Mouse (Mus musculus) liver, postnatal 0 days (tissue): ENCODE measurements around the gene Rpl38. TPM values are rescaled to one million over a fixed set of nuclear protein-coding genes. Genes with fewer than 3 reads are reported as not detected.

Source experiments
- ATAC-seq: fragments of 200-750 bp; cut with Nextera tagmentation; 2 replicates; pipeline ENCODE4 v1.8.0; 2017; ENCODE audit warnings: mild to moderate bottlenecking, moderate library complexity
- DNase-seq: peaks from one replicate; pipeline ENCODE4 v3.0.0-alpha.2; 2016
- H3K27ac ChIP-seq: fragments of 300-500 bp; sonication (generic); 2 replicates; pipeline ENCODE4 v1.5.1; 2014; ENCODE audit warnings: antibody characterized with exemption, moderate library complexity, mild to moderate bottlenecking, low read depth
- H3K27me3 ChIP-seq: fragments of 300-500 bp; sonication (generic); 2 replicates; pipeline ENCODE4 v1.6.1; 2014; ENCODE audit warnings: low read length, control low read depth, mixed read lengths; ENCODE audit not compliant: insufficient read depth
- H3K36me3 ChIP-seq: fragments of 300-500 bp; sonication (generic); replicated peaks from 2 replicates; pipeline ENCODE4 v1.6.1; 2014; ENCODE audit warnings: mild to moderate bottlenecking, control low read depth, low read length, moderate library complexity, mixed read lengths; ENCODE audit not compliant: insufficient read depth
- H3K4me1 ChIP-seq: fragments of 300-500 bp; sonication (generic); 2 replicates; pipeline ENCODE4 v1.6.1; 2014; ENCODE audit warnings: antibody characterized with exemption, mild to moderate bottlenecking, control low read depth; ENCODE audit not compliant: insufficient read depth
- H3K4me2 ChIP-seq: fragments of 300-500 bp; sonication (generic); 2 replicates; pipeline ENCODE4 v1.6.1; 2014; ENCODE audit warnings: low read depth, mild to moderate bottlenecking, low read length, moderate library complexity, mixed read lengths
- H3K4me3 ChIP-seq: fragments of 300-500 bp; sonication (generic); 2 replicates; pipeline ENCODE4 v1.5.1; 2014; ENCODE audit warnings: low read depth, low read length
- H3K9ac ChIP-seq: fragments of 300-500 bp; sonication (generic); replicated peaks from 2 replicates; pipeline ENCODE4 v1.6.1; 2014; ENCODE audit warnings: mild to moderate bottlenecking, moderate library complexity
- H3K9me3 ChIP-seq: fragments of 300-500 bp; sonication (generic); 2 replicates; pipeline ENCODE4 v1.6.1; 2016; ENCODE audit warnings: mild to moderate bottlenecking, control low read depth, low read length, mixed read lengths
- CTCF ChIP-seq: sonication (generic); IDR thresholded peaks from 2 replicates; pipeline ENCODE4 v1.5.1; 2016; ENCODE audit warnings: antibody characterized with exemption, low read depth
- EP300 ChIP-seq: IDR thresholded peaks from 2 replicates; pipeline ENCODE4 v1.6.1; 2016; ENCODE audit warnings: antibody characterized with exemption, low read depth, mild to moderate bottlenecking
- WGBS: fragments of 180-500 bp; shearing (Covaris S2); extraction: QIAGEN DNeasy Blood & Tissue Kit; methylation state at CpG from one replicate; pipeline ENCODE4 v1.1.7; 2014; ENCODE audit not compliant: insufficient replicate concordance; 5-methylcytosine and 5-hydroxymethylcytosine counted together
- polyA plus RNA-seq: library from polyadenylated mRNA; unstranded; fragments of >200 nt; fragmentation: Nextera tagmentation; extraction: Ambion mirVana; gene quantifications from 2 replicates; pipeline ENCODE4 v1.2.1, GENCODE M21; 2015

Gene Rpl38
- polyA plus RNA-seq, 1 experiment from 2014 or later = 837 TPM

GRCm38 (mm10) chr11:114691454-114692182 is 23.3 kb downstream of the Rpl38 start:
- TF ChIP-seq EP300 (no peak), CTCF (no peak)
- Histone ChIP-seq H3K36me3 (peaks cover 8% of the 10 kb centered on the region; the same call in 1 of the 2 replicates), H3K9me3 (no peaks in the 10 kb centered on the region), H3K4me2 (no peak overlapping the region), H3K27me3 (no peaks in the 10 kb centered on the region), H3K4me1 (no peaks in the 10 kb centered on the region), H3K9ac (no peak overlapping the region), H3K27ac (no peak overlapping the region), H3K4me3 (no peak overlapping the region)
- ATAC-seq = no peak
- 57% methylated on average over 6 of the region's 6 CpGs for WGBS
- no peak for DNase-seq

- H3K27ac ChIP-seq = no peak overlapping the region
- 62% methylated on average over 7 of the region's 7 CpGs for WGBS
- no peaks in the 10 kb centered on the region for H3K4me1 ChIP-seq
- H3K9me3 ChIP-seq = no peaks in the 10 kb centered on the region
- peaks cover 11% of the 10 kb centered on the region; the same call in 1 of the 2 replicates for H3K36me3 ChIP-seq
- H3K27me3 ChIP-seq = no peaks in the 10 kb centered on the region
- H3K9ac ChIP-seq = no peak overlapping the region
- H3K4me2 ChIP-seq = no peak overlapping the region
- ATAC-seq (no peak), DNase-seq (no peak)
- H3K4me3 ChIP-seq = no peak overlapping the region
- TF ChIP-seq CTCF (no peak), EP300 (no peak)
These were observed 24.3 kb downstream of the Rpl38 start for GRCm38 (mm10) chr11:114692601-114693000.

- H3K9ac ChIP-seq = no peak overlapping the region
- peaks cover 11% of the 10 kb centered on the region; the same call in 1 of the 2 replicates for H3K36me3 ChIP-seq
- H3K27ac ChIP-seq = no peak overlapping the region
- TF ChIP-seq EP300 (no peak), CTCF (no peak)
- no peaks in the 10 kb centered on the region for H3K27me3 ChIP-seq
- DNase-seq (no peak), ATAC-seq (no peak)
- no peak overlapping the region for H3K4me2 ChIP-seq
- H3K4me3 ChIP-seq = no peak overlapping the region
- WGBS = 82% methylated on average over 6 of the region's 6 CpGs
- no peaks in the 10 kb centered on the region for H3K4me1 ChIP-seq
- no peaks in the 10 kb centered on the region for H3K9me3 ChIP-seq
These were observed 25.1 kb downstream of the Rpl38 start for GRCm38 (mm10) chr11:114693456-114693855.

- no peak for TF ChIP-seq CTCF
- no peak for TF ChIP-seq EP300
- Histone ChIP-seq H3K27ac (no peak overlapping the region), H3K9me3 (no peaks in the 10 kb centered on the region), H3K4me3 (no peak overlapping the region), H3K4me2 (no peak overlapping the region), H3K4me1 (no peaks in the 10 kb centered on the region), H3K27me3 (no peaks in the 10 kb centered on the region), H3K36me3 (peaks cover 11% of the 10 kb centered on the region; the same call in 1 of the 2 replicates), H3K9ac (no peak overlapping the region)
- DNase-seq (no peak), ATAC-seq (no peak)
- 71% methylated on average over 2 of the region's 2 CpGs for WGBS
These were observed 26.1 kb downstream of the Rpl38 start for GRCm38 (mm10) chr11:114694451-114694850.

GRCm38 (mm10) chr11:114698496-114698895 is 30.2 kb downstream of the Rpl38 start:
- DNase-seq (no peak), ATAC-seq (no peak)
- no peak for TF ChIP-seq CTCF
- TF ChIP-seq EP300 = no peak

GRCm38 (mm10) chr11:114699511-114699910 is 31.2 kb downstream of the Rpl38 start:
- ATAC-seq = no peak
- WGBS = 64% methylated on average over 12 of the region's 12 CpGs
- no peak for TF ChIP-seq EP300

More at GRCm38 (mm10) chr11:114698496-114698895, 30.2 kb downstream of the Rpl38 start:
- no peak overlapping the region for H3K4me2 ChIP-seq
- 87% methylated on average over 7 of the region's 7 CpGs for WGBS
- H3K4me3 ChIP-seq = no peak overlapping the region
- no peaks in the 10 kb centered on the region for H3K9me3 ChIP-seq
- H3K27ac ChIP-seq = no peak overlapping the region
- H3K4me1 ChIP-seq = no peaks in the 10 kb centered on the region
- H3K27me3 ChIP-seq = no peaks in the 10 kb centered on the region
- peaks cover 8% of the 10 kb centered on the region; the same call in 1 of the 2 replicates for H3K36me3 ChIP-seq
- no peak overlapping the region for H3K9ac ChIP-seq

More at GRCm38 (mm10) chr11:114699511-114699910, 31.2 kb downstream of the Rpl38 start:
- no peak overlapping the region for H3K27ac ChIP-seq
- no peak for DNase-seq
- H3K36me3 ChIP-seq = peaks cover 8% of the 10 kb centered on the region; the same call in 1 of the 2 replicates
- no peak overlapping the region for H3K4me2 ChIP-seq
- no peaks in the 10 kb centered on the region for H3K4me1 ChIP-seq
- H3K9me3 ChIP-seq = no peaks in the 10 kb centered on the region
- H3K9ac ChIP-seq = no peak overlapping the region
- H3K4me3 ChIP-seq = no peak overlapping the region
- H3K27me3 ChIP-seq = no peaks in the 10 kb centered on the region
